Mouse (Mus musculus) limb, embryonic 13.5 days (tissue): ENCODE measurements around the gene Fn3krp. TPM values are rescaled to one million over a fixed set of nuclear protein-coding genes. Genes with fewer than 3 reads are reported as not detected.
A peak's percentile ranks its signal among the peaks of the same experiment; 100 is the strongest.

Experiments
- ATAC-seq: fragments of 200-750 bp; cut with Nextera tagmentation; 2 replicates; pipeline ENCODE4 v1.8.0; 2017; ENCODE audit warnings: low read depth, moderate number of reproducible peaks, moderate TSS enrichment; ENCODE audit not compliant: low FRiP score
- H3K27ac ChIP-seq: fragments of 300-500 bp; sonication (generic); 2 replicates; pipeline ENCODE4 v1.5.1; 2015; ENCODE audit warnings: inconsistent platforms, mild to moderate bottlenecking, moderate library complexity
- H3K27me3 ChIP-seq: fragments of 300-500 bp; sonication (generic); 2 replicates; pipeline ENCODE4 v1.6.1; 2015; ENCODE audit warnings: mild to moderate bottlenecking, inconsistent platforms
- H3K36me3 ChIP-seq: fragments of 300-500 bp; sonication (generic); 2 replicates; pipeline ENCODE4 v1.6.1; 2015; ENCODE audit warnings: inconsistent platforms, mild to moderate bottlenecking, moderate library complexity
- H3K4me1 ChIP-seq: fragments of 300-500 bp; sonication (generic); 2 replicates; pipeline ENCODE4 v1.6.1; 2015; ENCODE audit warnings: inconsistent platforms
- H3K4me2 ChIP-seq: fragments of 300-500 bp; sonication (generic); replicated peaks from 2 replicates; pipeline ENCODE4 v1.6.1; 2015; ENCODE audit warnings: inconsistent platforms, mild to moderate bottlenecking, moderate library complexity
- H3K4me3 ChIP-seq: fragments of 300-500 bp; sonication (generic); 2 replicates; pipeline ENCODE4 v1.5.1; 2015; ENCODE audit warnings: moderate library complexity, mild to moderate bottlenecking, inconsistent platforms
- H3K9ac ChIP-seq: fragments of 300-500 bp; sonication (generic); 2 replicates; pipeline ENCODE4 v1.6.1; 2015; ENCODE audit warnings: mild to moderate bottlenecking, inconsistent platforms
- H3K9me3 ChIP-seq: fragments of 300-500 bp; sonication (generic); 2 replicates; pipeline ENCODE4 v1.6.1; 2016; ENCODE audit warnings: inconsistent platforms
- WGBS: fragments of 180-500 bp; shearing (Covaris S2); methylation state at CpG from one replicate; pipeline ENCODE4 v1.1.7; 2015; 5-methylcytosine and 5-hydroxymethylcytosine counted together
- polyA plus RNA-seq: library from polyadenylated mRNA; unstranded; fragments of >200 nt; fragmentation: Nextera tagmentation; extraction: Ambion mirVana; gene quantifications from 2 replicates; pipeline ENCODE4 v1.2.1, GENCODE M21; 2015

Fn3krp gene
- 11.0 and 11.8 TPM in 2 replicates for polyA plus RNA-seq

DNA sequence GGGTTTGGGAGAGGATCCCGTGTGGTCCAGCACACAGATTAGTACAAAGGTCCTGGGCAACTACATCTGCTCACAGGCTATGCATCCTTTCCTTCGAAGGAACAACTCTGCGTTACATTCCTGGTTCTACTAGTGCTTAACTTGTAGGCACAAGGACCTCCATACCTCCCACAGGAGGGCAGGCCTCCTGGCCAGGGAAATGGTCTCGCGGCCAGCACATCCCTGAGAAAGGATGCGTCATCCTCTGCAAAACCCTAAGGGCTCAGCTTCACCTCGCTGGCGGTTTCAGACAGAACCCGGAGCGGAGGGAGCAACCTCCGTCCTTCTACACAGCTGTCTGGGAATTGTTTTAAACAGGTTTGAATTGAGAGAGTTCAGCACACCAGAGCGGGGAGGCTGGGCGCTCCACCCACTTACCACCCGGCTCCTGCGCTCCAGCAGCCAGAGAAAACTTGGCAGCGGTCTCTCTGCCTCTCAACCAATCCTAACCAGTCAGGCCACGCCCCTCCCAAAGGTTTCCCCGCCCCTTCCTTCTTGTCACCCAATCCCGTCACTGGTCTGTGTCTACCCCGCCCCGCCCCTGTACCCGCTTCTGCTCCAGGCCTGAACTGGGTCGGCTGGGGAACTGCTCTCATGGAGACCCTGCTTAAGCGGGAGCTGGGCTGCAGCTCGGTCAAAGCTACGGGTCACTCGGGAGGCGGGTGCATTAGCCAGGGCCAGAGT is at the start of gene Fn3krp:
TSS of gene Fn3krp (plus strand) at position 572 of the 723 bp plus-strand sequence.
- 2% methylated on average over 28 of the region's 28 CpGs for WGBS
- peaks cover 14% of the 10 kb centered on the region for H3K4me1 ChIP-seq
- peak within 1 kb of the TSS; percentile 86 for H3K27ac ChIP-seq
- peak; percentile 100 for ATAC-seq
- 0 out of 2 replicates have a peak, but pooled peaks cover 3% of the 10 kb centered on the region for H3K36me3 ChIP-seq
- peak within 1 kb of the TSS; percentile 78 for H3K9ac ChIP-seq
- H3K4me2 ChIP-seq, result peak within 1 kb of the TSS; percentile 86
- no peaks in the 10 kb centered on the region for H3K9me3 ChIP-seq
- no peaks in the 10 kb centered on the region for H3K27me3 ChIP-seq
- H3K4me3 ChIP-seq, result peak within 1 kb of the TSS; percentile 73

DNA sequence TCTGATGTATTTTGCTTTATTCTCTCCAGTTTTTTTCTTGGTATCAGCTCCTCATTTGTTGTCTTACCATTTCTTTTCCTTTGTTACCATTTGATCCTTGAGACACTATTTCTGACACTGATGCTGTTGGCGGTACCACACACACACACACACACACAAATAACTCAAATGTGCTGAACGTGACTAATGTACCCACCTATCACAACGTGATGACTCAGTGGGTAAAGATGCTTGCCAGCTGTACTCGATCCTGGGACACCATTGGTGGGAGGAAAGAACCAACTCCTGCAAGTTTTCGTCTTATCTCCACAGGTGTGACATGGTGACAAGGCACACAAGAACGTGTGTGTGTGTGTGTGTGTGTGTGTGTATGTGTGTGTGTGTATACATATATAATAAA is 47.9 kb upstream of the Fn3krp start:
- ATAC-seq, result no peak
- H3K36me3 ChIP-seq, result no peaks in the 10 kb centered on the region
- 77% methylated on average over 6 of the region's 6 CpGs for WGBS
- no peaks in the 10 kb centered on the region for H3K9me3 ChIP-seq
- no peak overlapping the region for H3K4me2 ChIP-seq
- H3K9ac ChIP-seq, result no peak overlapping the region
- no peaks in the 10 kb centered on the region for H3K4me1 ChIP-seq
- no peak overlapping the region for H3K4me3 ChIP-seq
- H3K27me3 ChIP-seq, result no peaks in the 10 kb centered on the region
- H3K27ac ChIP-seq, result no peak overlapping the region

DNA sequence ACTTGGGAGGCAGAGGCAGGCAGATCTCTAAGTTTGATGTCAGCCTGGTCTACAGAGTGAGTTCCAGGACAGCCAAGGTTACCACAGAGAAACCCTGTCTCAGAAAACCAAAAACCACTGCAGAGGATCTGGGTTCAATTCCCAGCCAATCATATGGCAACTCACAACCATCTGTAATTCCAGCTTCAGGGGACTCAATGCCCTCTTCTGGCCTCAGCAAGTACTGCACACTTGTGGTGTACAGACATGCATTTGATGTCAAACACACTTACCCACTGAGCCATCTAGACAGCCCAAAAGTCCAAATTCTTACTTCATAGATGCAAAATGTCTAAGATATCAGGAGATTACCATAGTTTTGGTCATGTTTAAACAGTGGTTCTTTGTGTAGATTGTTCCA is 42.6 kb upstream of the Fn3krp start:
- H3K4me1 ChIP-seq, result no peaks in the 10 kb centered on the region
- no peaks in the 10 kb centered on the region for H3K9me3 ChIP-seq
- ATAC-seq, result no peak
- no peaks in the 10 kb centered on the region for H3K36me3 ChIP-seq
- H3K4me2 ChIP-seq, result no peak overlapping the region
- H3K9ac ChIP-seq, result no peak overlapping the region
- H3K4me3 ChIP-seq, result no peak overlapping the region
- H3K27me3 ChIP-seq, result no peaks in the 10 kb centered on the region
- no peak overlapping the region for H3K27ac ChIP-seq

DNA sequence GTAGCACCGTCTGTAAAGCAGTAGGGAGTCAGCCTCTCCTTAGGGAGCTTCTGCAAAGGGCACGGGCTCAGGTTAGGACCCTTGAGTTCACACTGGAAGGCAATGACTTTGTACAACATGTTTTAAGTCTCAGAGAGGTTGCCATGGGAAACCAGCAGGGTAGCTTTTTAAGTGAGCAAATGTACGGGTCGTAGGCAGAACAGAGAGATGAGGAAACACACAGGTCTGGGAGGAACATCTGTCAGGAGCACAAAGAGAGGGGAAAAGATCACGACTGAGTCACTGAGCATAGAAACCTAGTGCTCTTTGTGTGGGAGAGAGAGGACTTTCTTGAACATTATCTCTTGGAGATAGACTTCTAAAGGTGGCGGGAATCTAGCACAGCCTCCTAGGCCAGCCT is 40.9 kb upstream of the Fn3krp start:
- ATAC-seq, result no peak
- WGBS, result 58% methylated on average over 6 of the region's 6 CpGs

DNA sequence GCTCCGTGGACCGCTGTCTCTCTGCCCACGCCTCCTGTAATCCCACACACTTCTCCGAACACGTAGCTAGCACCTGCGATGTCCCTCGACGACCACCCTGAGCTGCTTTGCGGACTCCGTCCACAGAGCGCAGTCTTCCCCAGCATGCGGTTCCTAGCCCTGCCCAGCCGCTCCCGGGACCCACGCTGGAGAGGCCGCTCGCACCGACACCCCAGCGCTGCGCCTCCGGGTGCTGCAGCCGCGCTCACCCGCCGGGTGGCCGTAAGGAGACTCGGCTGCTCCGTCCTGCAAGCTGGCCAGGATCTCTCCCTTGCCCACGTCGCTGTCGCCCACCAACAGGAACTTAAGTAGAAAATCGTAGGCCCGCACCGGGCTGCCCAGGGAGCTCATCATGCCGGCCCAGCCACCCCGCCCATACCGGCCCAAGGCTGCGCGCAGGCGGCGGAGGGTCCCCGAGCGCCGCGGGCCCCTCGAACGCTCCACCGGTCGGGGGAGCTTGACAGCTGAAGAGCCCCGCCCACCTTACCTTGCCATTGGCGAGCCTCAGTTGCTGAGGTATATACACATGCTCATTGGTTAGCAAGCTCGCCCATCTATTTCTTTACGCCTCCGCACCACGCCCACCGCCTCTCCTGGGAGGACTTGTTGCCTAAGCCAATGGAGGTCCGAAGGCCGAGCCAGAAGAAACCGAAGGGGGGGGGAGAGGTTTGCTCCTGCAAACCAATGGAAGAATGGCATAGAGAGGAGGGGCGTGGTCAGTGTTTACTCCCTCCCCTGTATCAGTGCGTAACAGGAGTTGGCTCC is 33.2 kb upstream of the Fn3krp start, which contains the start of gene Rab40b:
TSS of gene Rab40b (minus strand) at position 502 of the 804 bp plus-strand sequence.
- Histone ChIP-seq H3K27ac (no peak within 1 kb of the TSS; the same call in 1 of the 2 replicates), H3K36me3 (no peaks in the 10 kb centered on the region), H3K4me3 (peak within 1 kb of the TSS; percentile 71), H3K4me1 (peaks cover 10% of the 10 kb centered on the region; the same call in 1 of the 2 replicates), H3K9me3 (no peaks in the 10 kb centered on the region), H3K9ac (peak within 1 kb of the TSS; percentile 73), H3K27me3 (no peaks in the 10 kb centered on the region; the same call in 1 of the 2 replicates), H3K4me2 (peak within 1 kb of the TSS; percentile 93)
- WGBS, result under 1% methylated on average over 61 of the region's 61 CpGs
- peak; percentile 100 for ATAC-seq

More for the DNA sequence above, 40.9 kb upstream of the Fn3krp start:
- H3K9ac ChIP-seq, result no peak overlapping the region
- H3K36me3 ChIP-seq, result no peaks in the 10 kb centered on the region
- H3K4me1 ChIP-seq, result no peaks in the 10 kb centered on the region
- H3K4me2 ChIP-seq, result no peak overlapping the region
- H3K27ac ChIP-seq, result no peak overlapping the region
- no peak overlapping the region for H3K4me3 ChIP-seq
- no peaks in the 10 kb centered on the region for H3K9me3 ChIP-seq
- H3K27me3 ChIP-seq, result no peaks in the 10 kb centered on the region

DNA sequence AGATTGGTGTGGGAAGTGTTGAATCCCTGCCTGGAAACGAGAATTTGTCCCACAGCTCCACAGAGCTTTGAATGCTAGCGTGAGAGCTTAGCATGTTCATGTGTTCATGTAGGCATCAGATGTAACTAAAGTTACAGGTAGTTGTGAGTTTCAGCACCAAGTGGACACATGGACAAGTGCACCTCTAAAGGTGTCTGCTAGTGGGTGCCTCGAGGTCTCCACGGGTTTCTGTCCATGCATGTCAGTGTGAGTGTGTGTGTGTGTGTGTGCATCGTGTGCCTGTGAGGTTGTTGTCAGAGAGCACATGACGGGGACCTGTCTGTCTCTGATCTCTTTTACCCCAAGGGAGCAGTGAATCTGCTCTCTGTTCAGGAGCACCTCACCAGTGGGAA is 32.7 kb upstream of the Fn3krp start:
- Histone ChIP-seq H3K4me1 (peaks cover 10% of the 10 kb centered on the region; the same call in 1 of the 2 replicates), H3K4me2 (peak overlapping the region; percentile 93), H3K4me3 (peak overlapping the region; percentile 71), H3K9me3 (no peaks in the 10 kb centered on the region), H3K27ac (no peak overlapping the region), H3K9ac (no peak overlapping the region), H3K36me3 (no peaks in the 10 kb centered on the region), H3K27me3 (no peaks in the 10 kb centered on the region; the same call in 1 of the 2 replicates)
- no peak for ATAC-seq
- WGBS, result 9% methylated on average over 6 of the region's 6 CpGs

DNA sequence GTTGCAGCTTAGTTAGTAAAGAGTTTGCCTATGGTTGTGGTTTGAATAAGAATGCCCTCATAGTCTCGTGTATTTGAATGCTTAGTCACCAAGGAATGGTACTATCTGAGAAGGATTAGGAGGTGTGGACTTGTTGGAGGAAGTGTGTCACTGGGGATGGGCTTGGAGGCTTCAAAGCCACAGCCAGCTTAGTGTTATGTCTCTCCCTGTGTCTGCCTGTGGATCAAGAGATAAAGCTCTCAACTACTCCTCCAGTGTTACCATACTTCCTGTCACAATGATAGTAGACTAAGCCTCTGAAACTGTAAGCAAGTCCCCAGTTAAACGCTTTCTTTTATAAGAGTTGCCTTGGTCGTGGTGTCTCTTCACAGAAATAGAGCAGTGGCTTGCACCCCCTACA is 30.4 kb upstream of the Fn3krp start:
- H3K36me3 ChIP-seq, result no peaks in the 10 kb centered on the region
- H3K27me3 ChIP-seq, result no peaks in the 10 kb centered on the region; the same call in 1 of the 2 replicates
- no peak overlapping the region for H3K27ac ChIP-seq
- no peak overlapping the region for H3K9ac ChIP-seq
- no peak for ATAC-seq
- WGBS, result 63% methylated on average over 3 of the region's 3 CpGs
- peaks cover 10% of the 10 kb centered on the region; the same call in 1 of the 2 replicates for H3K4me1 ChIP-seq
- no peaks in the 10 kb centered on the region for H3K9me3 ChIP-seq
- no peak overlapping the region for H3K4me2 ChIP-seq
- no peak overlapping the region for H3K4me3 ChIP-seq

DNA sequence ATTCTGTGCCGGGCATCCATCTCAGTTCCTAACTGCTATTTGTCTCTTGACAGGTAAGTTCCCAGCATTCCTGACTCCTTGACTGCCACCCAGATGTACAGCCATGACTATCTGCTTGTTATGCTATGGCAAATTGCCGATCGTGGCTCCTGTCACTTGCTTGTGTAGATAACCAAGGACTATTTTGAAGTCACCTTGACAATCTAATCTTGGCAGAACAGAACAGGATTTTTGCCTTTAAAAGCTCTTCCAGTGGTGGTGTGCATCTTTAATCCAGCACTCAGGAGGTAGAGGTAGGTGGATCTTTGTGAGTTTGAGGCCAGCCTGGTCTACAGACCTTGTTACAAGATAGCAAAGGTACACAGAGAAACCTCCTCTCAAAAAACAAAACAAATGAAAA is 28.8 kb upstream of the Fn3krp start:
- no peak overlapping the region for H3K4me2 ChIP-seq
- H3K27ac ChIP-seq, result no peak overlapping the region
- H3K9ac ChIP-seq, result no peak overlapping the region
- no peak overlapping the region for H3K4me3 ChIP-seq
- H3K4me1 ChIP-seq, result peaks cover 8% of the 10 kb centered on the region; the same call in 1 of the 2 replicates
- ATAC-seq, result no peak
- H3K36me3 ChIP-seq, result no peaks in the 10 kb centered on the region
- no peaks in the 10 kb centered on the region for H3K9me3 ChIP-seq
- no peaks in the 10 kb centered on the region for H3K27me3 ChIP-seq
- WGBS, result 85% methylated on average over 3 of the region's 3 CpGs

DNA sequence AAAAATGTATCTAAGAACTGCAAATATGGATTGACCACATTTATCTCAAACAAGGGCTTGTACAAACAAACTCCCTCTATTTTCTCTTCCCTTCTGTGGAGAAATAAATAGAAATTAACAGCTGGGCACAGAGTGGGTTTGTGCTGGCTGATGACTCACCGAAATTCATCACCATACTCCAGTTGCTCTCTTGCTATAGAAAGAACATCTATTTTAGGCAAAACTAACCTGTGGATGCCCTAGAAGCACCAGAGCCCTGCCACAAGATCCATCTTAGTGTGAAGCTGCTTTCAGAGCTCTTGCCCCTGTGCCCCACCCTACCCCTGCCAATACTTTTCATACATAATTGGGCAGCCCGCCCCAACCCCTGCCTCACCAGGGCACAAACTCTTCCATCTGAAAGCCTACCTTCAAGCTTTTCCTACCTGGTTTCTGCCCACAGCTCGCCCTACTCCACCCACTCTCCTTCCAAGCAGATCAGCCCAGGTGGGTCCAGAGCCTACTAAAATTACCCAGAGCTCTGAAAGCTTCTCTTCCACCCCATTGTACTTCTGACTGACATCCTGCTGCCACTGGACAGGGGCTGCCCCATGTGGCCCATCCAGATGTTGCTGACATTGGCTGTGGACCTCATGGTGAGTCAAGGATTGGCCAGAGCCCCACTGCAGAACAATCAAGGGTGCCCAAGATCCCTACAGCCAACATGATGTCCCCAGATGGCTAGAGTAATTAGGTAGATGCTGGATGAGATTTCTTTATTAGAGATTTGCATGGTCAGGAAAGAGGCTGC is 13.6 kb upstream of the Fn3krp start:
- Histone ChIP-seq H3K9ac (no peak overlapping the region), H3K27ac (no peak overlapping the region), H3K4me1 (no peaks in the 10 kb centered on the region), H3K4me3 (no peak overlapping the region), H3K27me3 (no peaks in the 10 kb centered on the region), H3K36me3 (no peaks in the 10 kb centered on the region), H3K4me2 (no peak overlapping the region), H3K9me3 (no peaks in the 10 kb centered on the region)
- WGBS, result 73% methylated on average over 3 of the region's 3 CpGs
- no peak for ATAC-seq

DNA sequence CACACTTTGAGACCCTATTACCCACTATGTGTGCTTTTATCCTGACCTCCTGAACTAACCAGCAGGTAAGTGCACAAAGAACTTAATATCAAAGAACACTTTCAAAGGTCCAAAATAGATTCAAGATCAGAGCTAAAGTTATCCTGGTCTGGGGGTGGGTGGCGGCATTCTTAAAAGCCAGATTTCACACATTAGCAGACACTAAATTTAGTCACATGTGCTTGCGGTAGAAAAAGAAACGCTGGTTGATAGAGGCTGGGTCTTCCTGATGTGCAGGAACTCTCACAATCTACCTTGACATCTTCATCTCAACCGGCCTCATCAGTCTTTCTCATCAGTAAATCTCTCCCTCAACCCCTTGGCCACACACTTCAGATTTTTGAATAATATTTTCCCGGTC is 6.4 kb upstream of the Fn3krp start:
- H3K4me1 ChIP-seq, result no peaks in the 10 kb centered on the region
- no peak overlapping the region for H3K27ac ChIP-seq
- H3K9ac ChIP-seq, result no peak overlapping the region
- H3K9me3 ChIP-seq, result no peaks in the 10 kb centered on the region
- H3K4me2 ChIP-seq, result no peak overlapping the region
- no peaks in the 10 kb centered on the region for H3K36me3 ChIP-seq
- no peak overlapping the region for H3K4me3 ChIP-seq
- no peak for ATAC-seq
- 76% methylated on average over 5 of the region's 5 CpGs for WGBS
- H3K27me3 ChIP-seq, result no peaks in the 10 kb centered on the region

DNA sequence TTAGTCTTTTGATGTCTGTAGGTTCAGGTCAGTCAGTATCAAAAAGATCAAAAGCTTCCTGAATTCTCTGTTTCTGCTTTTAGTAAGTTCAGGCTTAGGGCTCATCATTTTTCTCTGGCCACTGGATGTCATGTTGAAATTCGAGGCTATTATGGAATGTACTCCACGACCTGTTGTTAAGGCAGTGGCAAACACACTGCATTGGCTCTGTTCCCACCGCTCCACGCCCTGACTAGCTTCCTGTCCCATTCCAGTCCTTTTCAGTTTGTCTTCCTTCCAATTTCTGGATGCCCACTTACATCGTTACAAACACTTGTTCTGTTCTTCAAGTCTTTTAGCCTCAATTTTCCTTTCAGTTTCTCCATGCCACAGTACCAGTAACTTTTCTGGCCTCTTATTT is 5.8 kb upstream of the Fn3krp start:
- Histone ChIP-seq H3K27ac (no peak overlapping the region), H3K36me3 (no peaks in the 10 kb centered on the region), H3K4me3 (no peak overlapping the region), H3K9ac (no peak overlapping the region), H3K27me3 (no peaks in the 10 kb centered on the region), H3K4me1 (peaks cover under 1% of the 10 kb centered on the region), H3K4me2 (no peak overlapping the region), H3K9me3 (no peaks in the 10 kb centered on the region)
- ATAC-seq, result no peak
- WGBS, result 75% methylated on average over 5 of the region's 5 CpGs

DNA sequence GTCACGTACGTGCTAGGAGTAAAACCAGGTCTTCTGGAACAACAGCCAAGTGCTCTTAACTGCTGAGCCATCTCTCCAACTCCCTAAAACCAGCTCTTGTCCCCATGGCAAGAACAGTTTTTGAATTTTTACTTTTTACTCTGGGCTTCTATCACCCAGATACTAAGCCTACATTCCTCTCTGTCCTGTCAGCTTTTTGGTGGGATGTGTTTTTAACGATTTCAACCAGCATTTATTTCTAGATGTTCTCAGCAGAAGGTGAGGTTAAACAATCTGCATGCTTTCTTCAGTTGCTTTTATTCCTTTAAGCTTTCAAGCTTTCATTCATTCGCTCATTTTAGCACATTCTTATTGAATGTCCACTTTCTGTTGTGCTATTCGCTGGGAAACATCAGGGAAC is 3.2 kb upstream of the Fn3krp start:
- Histone ChIP-seq H3K27me3 (no peaks in the 10 kb centered on the region), H3K36me3 (no peaks in the 10 kb centered on the region), H3K4me3 (no peak overlapping the region), H3K9me3 (no peaks in the 10 kb centered on the region), H3K27ac (no peak overlapping the region), H3K4me2 (no peak overlapping the region), H3K4me1 (peaks cover 14% of the 10 kb centered on the region), H3K9ac (no peak overlapping the region)
- WGBS, result 85% methylated on average over 5 of the region's 5 CpGs
- no peak for ATAC-seq
